Mouse (Mus musculus): ENCODE measurements at regions not wholly inside any gene's neighbourhood (a gene's known extent, or its start where the extent isn't known, plus 50 kb on each side); places are given as distances from the start of the nearest gene placed in this dataset.
"Not testable (repeated sequence)": the region's sequence is repeated elsewhere in the genome, so short reads cannot be mapped to it uniquely, and the experiment has no call there.

DNA sequence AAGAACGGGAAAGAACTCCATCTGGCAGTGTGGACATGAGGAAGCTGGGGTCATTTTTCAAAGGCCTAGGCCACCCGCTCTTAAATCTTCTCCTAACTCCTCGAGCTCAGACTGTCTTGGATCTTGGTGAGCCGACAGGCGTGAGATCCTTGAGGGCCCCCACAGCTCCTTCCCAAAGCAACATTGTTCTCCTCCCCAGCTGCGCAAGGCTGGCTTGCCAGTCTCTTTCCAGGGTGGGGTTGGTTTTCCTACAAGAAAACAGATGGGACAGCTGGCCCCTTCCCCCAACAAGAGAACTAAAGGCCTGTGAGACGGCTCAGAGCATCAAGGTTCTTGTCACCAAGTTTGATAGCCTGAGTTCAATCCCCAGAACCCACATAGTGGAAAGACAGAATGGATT, 994.3 kb downstream of the 4930447A16Rik start:
- no peak for TF ChIP-seq CTCF (IDR thresholded peaks at IDR 0.05; ENCODE audit: control insufficient read depth, insufficient read depth, insufficient replicate concordance, low read depth, low read length)
- TF ChIP-seq POLR2A (IDR thresholded peaks at IDR 0.05; ENCODE audit: control insufficient read depth, low read depth, low read length), result no peak
- no peak overlapping the region for H3K4me3 ChIP-seq (ENCODE audit: control insufficient read depth, low read depth, low read length)
- no peak overlapping the region for H3K27ac ChIP-seq (ENCODE audit: control insufficient read depth, insufficient read depth, low read depth, low read length)

DNA sequence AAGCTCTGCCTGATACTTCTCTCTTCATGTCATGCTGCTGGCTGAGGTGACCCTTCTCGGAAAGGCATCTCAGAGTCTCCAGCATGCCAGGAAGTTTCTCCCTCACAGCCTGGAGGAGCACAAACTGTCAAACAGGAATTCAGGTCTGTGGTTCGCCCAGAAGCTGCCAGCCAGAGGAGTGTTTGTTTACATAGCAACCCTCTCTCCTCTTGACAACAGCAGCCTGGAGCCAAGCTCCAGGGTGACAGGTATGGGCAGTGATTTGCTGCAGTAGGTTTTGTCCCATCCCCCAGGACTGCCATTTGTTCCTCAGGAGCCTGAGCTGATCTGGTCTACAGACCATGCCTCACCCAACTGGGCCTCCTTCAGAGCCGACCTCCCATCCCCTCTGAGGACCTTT, 995.4 kb downstream of the 4930447A16Rik start:
- Histone ChIP-seq H3K27ac (ENCODE audit: control insufficient read depth, insufficient read depth, low read depth, low read length) (no peak overlapping the region), H3K27me3 (ENCODE audit: control insufficient read depth, insufficient read depth, low read length) (no peaks in the 10 kb centered on the region), H3K4me1 (ENCODE audit: control insufficient read depth, insufficient read depth, low read length) (no peaks in the 10 kb centered on the region), H3K36me3 (ENCODE audit: control insufficient read depth, insufficient read depth, low read length) (no peaks in the 10 kb centered on the region), H3K4me3 (ENCODE audit: control insufficient read depth, low read depth, low read length) (no peak overlapping the region)
- TF ChIP-seq CTCF (IDR thresholded peaks at IDR 0.05; ENCODE audit: control insufficient read depth, insufficient read depth, insufficient replicate concordance, low read depth, low read length), result no peak
- no peak for TF ChIP-seq POLR2A (IDR thresholded peaks at IDR 0.05; ENCODE audit: control insufficient read depth, low read depth, low read length)

More for the DNA sequence above, 994.3 kb downstream of the 4930447A16Rik start:
- Histone ChIP-seq H3K27me3 (ENCODE audit: control insufficient read depth, insufficient read depth, low read length) (no peaks in the 10 kb centered on the region), H3K4me1 (ENCODE audit: control insufficient read depth, insufficient read depth, low read length) (no peaks in the 10 kb centered on the region), H3K36me3 (ENCODE audit: control insufficient read depth, insufficient read depth, low read length) (no peaks in the 10 kb centered on the region)

DNA sequence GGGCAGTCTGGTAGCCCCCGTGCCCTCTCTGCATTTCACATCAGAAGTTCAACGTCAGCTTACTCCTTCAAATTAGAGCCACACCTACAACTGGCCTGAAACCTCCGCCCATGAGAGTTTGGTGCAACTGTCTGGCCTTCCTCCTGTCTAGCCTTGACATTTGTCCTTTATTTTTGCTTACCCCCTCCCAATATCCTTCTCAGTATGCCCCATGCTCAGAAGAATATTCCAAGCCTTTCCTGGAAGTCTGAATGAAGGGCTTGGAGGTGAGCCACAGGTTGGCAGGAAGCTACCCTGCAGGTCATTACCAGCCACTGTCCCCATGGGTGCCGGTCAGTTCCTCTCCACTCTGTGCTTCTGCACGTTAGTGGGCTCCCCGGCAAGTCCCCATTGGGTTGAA, 997.4 kb downstream of the 4930447A16Rik start:
- H3K4me1 ChIP-seq (ENCODE audit: control insufficient read depth, insufficient read depth, low read length), result no peaks in the 10 kb centered on the region
- no peak overlapping the region for H3K27ac ChIP-seq (ENCODE audit: control insufficient read depth, insufficient read depth, low read depth, low read length)
- H3K4me3 ChIP-seq (ENCODE audit: control insufficient read depth, low read depth, low read length), result no peak overlapping the region
- TF ChIP-seq POLR2A (IDR thresholded peaks at IDR 0.05; ENCODE audit: control insufficient read depth, low read depth, low read length) (no peak), CTCF (IDR thresholded peaks at IDR 0.05; ENCODE audit: control insufficient read depth, insufficient read depth, insufficient replicate concordance, low read depth, low read length) (no peak)
- H3K36me3 ChIP-seq (ENCODE audit: control insufficient read depth, insufficient read depth, low read length), result no peaks in the 10 kb centered on the region
- no peaks in the 10 kb centered on the region for H3K27me3 ChIP-seq (ENCODE audit: control insufficient read depth, insufficient read depth, low read length)

DNA sequence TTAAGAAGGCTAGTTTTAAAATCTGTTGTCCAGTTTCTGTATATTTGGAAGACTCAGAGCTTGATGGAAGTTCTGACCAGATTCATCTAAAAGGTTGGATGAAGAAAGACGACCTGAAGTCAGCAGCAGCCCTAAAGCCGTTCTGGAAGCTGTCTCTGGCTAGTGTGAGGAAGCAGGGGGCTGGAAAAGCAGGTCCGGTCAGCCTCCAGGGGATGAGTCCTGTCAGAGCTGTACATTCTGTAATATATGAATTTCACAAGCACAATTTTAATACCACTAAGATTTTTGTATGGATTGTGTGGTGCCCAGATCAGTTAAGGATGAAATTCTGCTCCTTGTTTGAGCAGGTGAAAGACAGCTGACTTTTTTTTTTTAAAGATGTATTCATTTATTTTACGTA, 1000.2 kb downstream of the 4930447A16Rik start:
- Histone ChIP-seq H3K36me3 (ENCODE audit: control insufficient read depth, insufficient read depth, low read length) (no peaks in the 10 kb centered on the region), H3K4me1 (ENCODE audit: control insufficient read depth, insufficient read depth, low read length) (no peaks in the 10 kb centered on the region), H3K27me3 (ENCODE audit: control insufficient read depth, insufficient read depth, low read length) (no peaks in the 10 kb centered on the region), H3K27ac (ENCODE audit: control insufficient read depth, insufficient read depth, low read depth, low read length) (no peak overlapping the region), H3K4me3 (ENCODE audit: control insufficient read depth, low read depth, low read length) (no peak overlapping the region)
- TF ChIP-seq POLR2A (IDR thresholded peaks at IDR 0.05; ENCODE audit: control insufficient read depth, low read depth, low read length), result no peak
- no peak for TF ChIP-seq CTCF (IDR thresholded peaks at IDR 0.05; ENCODE audit: control insufficient read depth, insufficient read depth, insufficient replicate concordance, low read depth, low read length)

DNA sequence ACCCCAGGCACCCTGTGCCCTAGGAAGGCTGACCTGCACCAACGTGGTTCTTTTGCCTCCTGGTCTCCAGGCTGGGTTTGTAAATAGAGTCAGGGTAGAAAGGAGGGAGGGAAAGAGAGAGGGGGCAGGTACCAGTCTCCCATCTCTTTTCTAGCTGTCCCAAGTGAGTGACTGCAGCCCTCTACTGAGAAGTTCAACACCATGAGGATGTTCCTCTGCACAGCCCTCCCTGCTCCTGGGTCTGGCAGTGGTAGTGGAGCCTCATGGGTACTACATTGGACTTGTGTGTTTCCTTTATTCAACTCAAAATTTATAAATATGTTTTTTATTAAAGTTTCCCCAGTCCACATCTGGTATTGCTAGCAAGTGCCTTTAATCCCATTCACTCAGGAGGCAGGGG, 1002.6 kb downstream of the 4930447A16Rik start:
- Histone ChIP-seq H3K27ac (ENCODE audit: control insufficient read depth, insufficient read depth, low read depth, low read length) (no peak overlapping the region), H3K27me3 (ENCODE audit: control insufficient read depth, insufficient read depth, low read length) (no peaks in the 10 kb centered on the region)

DNA sequence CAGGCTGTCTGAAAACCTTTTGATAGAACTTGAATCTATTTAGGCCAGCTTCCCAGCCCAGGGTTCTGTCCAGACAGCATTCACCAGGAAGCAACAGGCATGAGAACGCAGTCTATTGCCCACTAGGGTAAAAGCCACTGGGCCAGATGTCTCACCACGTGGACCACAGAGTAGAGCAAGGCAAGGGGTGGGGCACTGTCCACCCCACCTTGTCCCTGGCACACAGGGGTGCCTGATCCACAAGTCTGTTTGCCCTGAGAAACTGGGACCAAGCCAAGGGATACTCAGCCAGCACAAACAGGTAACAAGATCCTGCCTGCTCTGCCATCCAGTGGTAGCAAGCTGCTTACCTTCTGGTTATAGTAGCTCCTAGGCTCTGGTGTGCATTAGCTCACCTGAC, 1006.3 kb downstream of the 4930447A16Rik start:
- Histone ChIP-seq H3K27ac (ENCODE audit: control insufficient read depth, insufficient read depth, low read depth, low read length) (no peak overlapping the region), H3K36me3 (ENCODE audit: control insufficient read depth, insufficient read depth, low read length) (no peaks in the 10 kb centered on the region), H3K4me3 (ENCODE audit: control insufficient read depth, low read depth, low read length) (no peak overlapping the region), H3K4me1 (ENCODE audit: control insufficient read depth, insufficient read depth, low read length) (no peaks in the 10 kb centered on the region), H3K27me3 (ENCODE audit: control insufficient read depth, insufficient read depth, low read length) (no peaks in the 10 kb centered on the region)
- TF ChIP-seq CTCF (IDR thresholded peaks at IDR 0.05; ENCODE audit: control insufficient read depth, insufficient read depth, insufficient replicate concordance, low read depth, low read length) (no peak), POLR2A (IDR thresholded peaks at IDR 0.05; ENCODE audit: control insufficient read depth, low read depth, low read length) (no peak)

More for the DNA sequence above, 1002.6 kb downstream of the 4930447A16Rik start:
- TF ChIP-seq POLR2A (IDR thresholded peaks at IDR 0.05; ENCODE audit: control insufficient read depth, low read depth, low read length) (no peak), CTCF (IDR thresholded peaks at IDR 0.05; ENCODE audit: control insufficient read depth, insufficient read depth, insufficient replicate concordance, low read depth, low read length) (no peak)
- Histone ChIP-seq H3K4me1 (ENCODE audit: control insufficient read depth, insufficient read depth, low read length) (no peaks in the 10 kb centered on the region), H3K4me3 (ENCODE audit: control insufficient read depth, low read depth, low read length) (no peak overlapping the region), H3K36me3 (ENCODE audit: control insufficient read depth, insufficient read depth, low read length) (no peaks in the 10 kb centered on the region)

DNA sequence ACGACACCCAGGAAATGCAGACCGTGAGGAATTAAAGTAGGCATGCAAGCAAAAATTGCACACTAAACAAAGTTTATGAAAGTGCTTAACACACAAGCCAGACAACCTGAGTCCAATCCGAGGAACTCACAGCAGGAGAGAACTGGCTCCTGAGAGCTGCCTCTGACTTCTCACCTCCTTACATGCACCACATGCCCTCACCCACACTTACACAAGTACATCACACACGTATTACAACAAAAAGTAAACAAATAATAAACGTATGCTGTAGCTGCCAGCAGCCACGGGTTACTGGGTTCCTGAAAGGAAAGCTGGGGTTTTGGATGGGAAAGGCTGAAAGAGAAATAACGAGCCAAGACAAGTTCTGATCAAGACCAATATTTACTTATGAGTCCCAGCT, 1008.0 kb downstream of the 4930447A16Rik start:
- no peak for TF ChIP-seq POLR2A (IDR thresholded peaks at IDR 0.05; ENCODE audit: control insufficient read depth, low read depth, low read length)
- no peak for TF ChIP-seq CTCF (IDR thresholded peaks at IDR 0.05; ENCODE audit: control insufficient read depth, insufficient read depth, insufficient replicate concordance, low read depth, low read length)

DNA sequence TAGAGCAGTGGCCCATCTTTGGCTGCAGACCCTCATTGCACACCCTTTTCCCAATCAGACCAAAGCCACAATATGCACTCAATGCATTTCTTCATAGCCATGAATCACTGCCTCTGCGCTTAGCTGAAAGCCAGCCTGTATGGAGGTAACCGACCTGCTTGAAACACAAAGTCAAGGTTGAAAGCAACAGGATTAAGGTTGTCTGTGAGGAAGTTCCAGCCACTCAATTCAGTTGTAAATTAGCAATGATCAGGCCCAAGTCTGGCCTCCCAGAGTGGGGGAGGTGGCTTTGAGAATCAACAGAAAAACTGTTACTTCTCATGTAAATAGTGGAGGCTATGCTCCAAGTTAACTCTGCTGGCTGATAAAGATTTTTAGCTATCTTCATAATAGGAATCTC, 1008.9 kb downstream of the 4930447A16Rik start:
- not testable (repeated sequence) for H3K27me3 ChIP-seq (ENCODE audit: control insufficient read depth, insufficient read depth, low read length); H3K27ac ChIP-seq (ENCODE audit: control insufficient read depth, insufficient read depth, low read depth, low read length); H3K4me3 ChIP-seq (ENCODE audit: control insufficient read depth, low read depth, low read length); H3K4me1 ChIP-seq (ENCODE audit: control insufficient read depth, insufficient read depth, low read length); H3K36me3 ChIP-seq (ENCODE audit: control insufficient read depth, insufficient read depth, low read length)

More for the DNA sequence above, 1008.0 kb downstream of the 4930447A16Rik start:
- Histone ChIP-seq H3K27me3 (ENCODE audit: control insufficient read depth, insufficient read depth, low read length) (no peaks in the 10 kb centered on the region), H3K36me3 (ENCODE audit: control insufficient read depth, insufficient read depth, low read length) (no peaks in the 10 kb centered on the region), H3K27ac (ENCODE audit: control insufficient read depth, insufficient read depth, low read depth, low read length) (no peak overlapping the region), H3K4me1 (ENCODE audit: control insufficient read depth, insufficient read depth, low read length) (no peaks in the 10 kb centered on the region), H3K4me3 (ENCODE audit: control insufficient read depth, low read depth, low read length) (no peak overlapping the region)
